Mouse (Mus musculus) right cerebral cortex, postnatal 10 days (tissue): ENCODE results near the gene Dnah14.

Experiments used
- DNase-seq, 2 experiments: peaks; one replicate each; pipeline ENCODE4 v3.0.0; 2021; ENCODE audit warnings: low spot score in 2 of 2

Gene Dnah14

DNA sequence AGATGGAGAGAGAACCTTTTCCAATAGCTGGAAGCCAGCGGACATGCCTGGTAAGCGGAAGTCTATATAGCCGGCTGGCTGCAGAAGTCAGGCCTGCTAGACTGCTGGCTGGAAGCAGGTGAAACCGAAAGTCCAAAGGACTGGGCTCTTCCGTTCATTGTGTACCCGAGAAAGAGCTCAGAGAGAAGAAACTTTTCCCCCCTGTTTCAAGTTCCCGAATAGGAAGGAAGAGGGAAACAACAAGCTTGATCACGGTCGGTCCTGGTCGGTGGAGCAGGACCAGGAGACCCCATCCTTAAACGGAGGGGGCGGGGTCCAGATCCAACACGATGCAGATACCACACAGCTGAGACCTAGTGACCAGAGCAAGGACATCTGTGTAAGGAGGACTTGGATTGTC, 276.1 kb downstream of the Dnah14 start:
- DNase-seq: no peak

DNA sequence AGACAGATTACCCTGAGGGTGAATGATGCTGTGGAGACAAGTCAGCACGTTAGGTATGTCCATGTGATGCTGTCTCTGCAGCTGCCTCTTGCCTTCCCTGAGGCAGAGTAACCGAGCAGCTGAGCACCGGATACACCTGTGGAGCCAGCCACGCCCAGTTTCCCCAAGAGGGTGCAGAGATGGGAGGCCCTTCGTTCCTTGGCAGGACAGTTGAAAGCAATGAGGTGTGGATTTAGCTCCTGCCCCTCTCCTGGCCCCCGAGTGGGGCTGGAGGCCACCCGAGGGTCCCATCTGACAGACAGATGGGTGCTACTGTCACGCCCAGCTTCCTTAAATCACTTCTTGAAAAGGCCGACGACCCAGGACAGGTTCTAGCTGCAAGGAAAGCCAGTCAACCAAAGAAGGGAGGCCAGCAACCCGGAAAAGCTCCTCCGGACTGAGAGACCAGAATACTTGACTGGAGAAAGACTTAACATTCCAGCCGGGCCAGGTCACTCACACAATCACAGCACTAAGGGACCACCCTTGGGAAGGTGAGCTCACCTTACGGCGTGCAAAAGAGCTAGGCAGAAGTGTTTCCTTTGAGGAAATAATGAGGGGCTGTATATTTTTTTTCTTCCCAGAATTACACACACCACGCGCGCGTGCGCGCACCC, 276.9 kb downstream of the Dnah14 start:
- no peak for DNase-seq

DNA sequence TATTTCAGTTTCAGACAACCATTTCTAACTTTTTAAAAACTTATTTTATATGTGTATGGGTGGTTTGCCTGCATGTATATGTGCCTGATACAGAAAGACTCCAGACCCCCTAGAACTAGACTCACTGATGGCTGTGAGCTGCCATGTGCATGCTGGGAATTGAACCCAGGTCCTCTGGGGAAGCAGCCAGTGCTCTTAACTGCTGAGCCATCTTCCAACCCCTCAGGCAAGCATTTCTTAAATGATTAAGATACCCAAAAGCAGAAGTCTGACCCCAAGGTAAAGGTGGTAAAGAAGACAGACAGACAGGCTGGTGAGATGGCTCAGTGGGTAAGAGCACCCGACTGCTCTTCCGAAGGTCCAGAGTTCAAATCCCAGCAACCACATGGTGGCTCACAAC, 278.5 kb downstream of the Dnah14 start:
- DNase-seq: no peak

DNA sequence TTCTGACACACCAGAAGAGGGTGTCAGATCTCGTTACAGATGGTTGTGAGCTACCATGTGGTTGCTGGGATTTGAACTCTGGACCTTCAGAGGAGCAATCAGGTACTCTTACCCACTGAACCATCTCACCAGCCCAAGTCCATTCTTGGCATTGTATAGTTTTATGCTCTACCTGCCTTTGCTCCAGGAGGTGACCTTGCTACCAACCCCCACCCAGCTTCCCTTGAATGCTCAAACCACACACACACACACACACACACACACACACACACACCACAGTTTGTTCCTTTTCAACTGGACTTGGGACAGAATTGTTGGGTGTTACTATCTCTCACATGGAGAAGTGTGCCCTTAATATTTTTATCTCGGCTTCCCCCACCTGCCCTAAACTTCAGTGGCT, 280.0 kb downstream of the Dnah14 start:
- no peak for DNase-seq

DNA sequence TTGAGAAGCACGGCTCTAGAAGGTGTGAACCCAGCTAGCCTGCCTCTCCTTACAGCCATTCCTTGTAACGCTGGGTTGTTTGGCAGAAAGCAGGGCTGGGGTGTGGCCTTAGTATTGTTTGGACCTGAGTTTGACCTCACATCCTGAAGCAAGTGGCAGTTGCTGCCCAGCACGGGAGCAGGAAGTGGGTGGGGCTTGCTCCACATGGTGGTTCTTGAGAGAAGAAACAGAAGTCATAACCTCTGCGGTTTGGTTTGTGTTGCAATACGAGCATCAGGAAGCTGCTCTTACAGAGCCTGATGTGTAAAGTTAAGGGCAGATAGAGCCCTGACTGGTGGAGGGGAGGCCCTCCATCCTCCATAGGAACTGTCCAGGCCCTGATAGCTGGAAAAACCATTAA, 284.3 kb downstream of the Dnah14 start:
- peak in 1 of 2 experiments; percentile 37 for DNase-seq

DNA sequence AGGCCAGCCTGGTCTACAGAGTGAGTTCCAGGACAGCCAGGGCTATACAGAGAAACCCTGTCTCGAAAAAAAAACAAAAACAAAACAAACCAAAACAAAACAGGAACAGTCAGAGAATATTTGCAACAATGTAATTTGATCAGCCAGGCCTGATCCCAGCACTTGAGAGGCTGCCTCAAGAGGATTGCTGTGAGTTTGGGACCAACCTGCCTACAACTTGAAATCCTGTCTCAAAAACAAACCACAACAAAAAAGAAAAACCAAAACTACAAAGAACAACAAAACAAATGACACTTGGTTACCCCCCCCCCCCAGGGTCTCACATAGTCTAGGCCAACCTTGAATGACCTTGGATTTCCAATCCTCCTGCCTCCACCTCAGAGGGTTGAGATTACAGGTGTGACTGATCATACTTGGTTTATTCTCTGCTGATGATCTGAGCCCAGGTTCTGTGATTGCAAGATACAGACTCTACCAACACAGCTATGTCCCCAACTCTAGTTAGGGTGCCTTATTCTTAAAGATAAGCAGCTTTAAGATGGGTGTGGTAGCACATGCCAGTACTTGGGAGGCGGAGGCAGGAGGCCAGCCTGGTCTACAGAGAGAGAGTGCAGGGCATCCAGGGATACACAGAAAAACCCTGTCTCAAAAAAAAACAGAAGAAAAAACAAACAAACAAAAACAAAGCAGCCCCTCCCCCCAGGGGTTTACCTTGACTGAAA, 285.0 kb downstream of the Dnah14 start:
- DNase-seq: no peak

DNA sequence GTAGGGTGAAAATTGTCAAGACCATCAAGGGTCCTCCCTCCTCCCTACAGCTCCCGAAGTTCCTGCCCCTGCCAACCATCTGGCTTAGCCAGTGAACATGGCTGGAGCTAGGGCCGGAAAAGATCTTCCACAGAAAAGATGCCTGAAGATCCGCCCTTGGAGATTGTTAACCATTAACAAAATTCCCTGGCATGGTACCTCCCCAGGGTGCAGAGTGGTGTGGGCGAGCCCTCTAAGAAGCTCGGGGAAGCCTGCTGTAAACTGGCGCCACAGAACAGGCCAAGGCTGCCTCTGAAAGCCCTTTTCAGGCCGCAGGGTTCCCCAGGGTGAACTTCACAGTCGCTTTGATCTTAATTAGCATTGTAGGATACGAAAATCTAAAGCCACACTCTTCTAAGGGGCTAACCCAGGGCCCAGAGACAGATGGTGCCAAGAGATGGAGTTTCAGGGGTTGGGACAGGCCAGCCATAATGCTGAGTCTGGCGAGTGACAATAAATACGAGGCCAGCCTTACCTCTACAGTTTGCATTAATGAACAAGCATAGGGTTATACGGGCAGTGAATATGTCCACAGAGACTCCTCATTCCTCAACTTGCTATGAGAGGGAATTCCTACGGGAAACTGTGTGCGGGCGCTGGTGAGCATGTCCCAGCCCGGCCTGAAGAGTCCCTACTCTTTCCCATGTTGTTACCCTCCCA, 286.5 kb downstream of the Dnah14 start:
- no peak for DNase-seq

DNA sequence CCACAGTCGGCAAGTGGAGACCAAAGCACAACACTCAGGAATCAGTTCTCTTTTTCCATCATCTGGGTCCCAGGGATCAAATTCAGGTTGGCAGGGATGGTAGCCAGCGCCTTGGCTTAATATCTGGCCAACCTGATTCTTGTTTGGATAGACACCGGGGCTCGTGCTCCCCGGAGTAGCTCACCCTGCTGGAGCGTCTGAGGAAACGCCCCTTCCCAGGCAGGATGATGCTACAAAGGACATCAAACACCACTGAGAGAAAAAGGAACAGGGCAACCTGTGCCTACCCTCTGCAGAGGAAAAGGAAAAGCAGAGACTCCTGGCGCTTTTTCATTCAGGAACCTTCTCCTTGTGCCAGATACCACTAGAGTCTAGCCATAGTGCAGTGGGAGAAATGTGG, 287.1 kb downstream of the Dnah14 start:
- DNase-seq: no peak
